Mouse (Mus musculus): Measurements from ENCODE around the gene Pla1a. TPM values are rescaled to one million over a fixed set of nuclear protein-coding genes. Genes with fewer than 3 reads are reported as not detected.

Pla1a gene
- total RNA-seq, 2 experiments from 2014 or later = not detected

GRCm38 (mm10) chr16:38374379-38375140 is 58.4 kb downstream of the Pla1a start:
- peak; percentile 56 for ATAC-seq (replicated peaks; ENCODE audit: low FRiP score, low TSS enrichment, poor library complexity, severe bottlenecking)

DNA sequence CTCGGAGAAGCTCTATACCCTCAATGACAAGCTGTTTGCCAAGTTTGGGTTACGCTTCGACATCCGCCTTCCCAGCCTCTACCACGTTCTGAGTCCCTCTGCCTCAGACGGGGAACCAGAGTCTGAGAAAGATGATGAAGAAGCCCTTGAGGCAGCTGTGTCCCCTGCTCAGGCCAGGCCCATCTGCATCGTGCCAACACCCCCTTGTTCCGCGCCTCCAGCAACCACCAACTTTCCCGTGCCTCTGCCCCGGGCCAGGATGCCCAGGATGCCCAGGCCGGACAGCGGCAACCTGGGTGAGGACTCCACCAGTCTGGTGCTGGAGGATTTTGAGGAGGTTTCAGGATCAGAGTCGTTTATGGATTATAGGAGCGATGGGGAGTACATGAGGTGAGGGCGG is 59.0 kb downstream of the Pla1a start:
- ATAC-seq (replicated peaks; ENCODE audit: low FRiP score, low TSS enrichment, poor library complexity, severe bottlenecking) = no peak

DNA sequence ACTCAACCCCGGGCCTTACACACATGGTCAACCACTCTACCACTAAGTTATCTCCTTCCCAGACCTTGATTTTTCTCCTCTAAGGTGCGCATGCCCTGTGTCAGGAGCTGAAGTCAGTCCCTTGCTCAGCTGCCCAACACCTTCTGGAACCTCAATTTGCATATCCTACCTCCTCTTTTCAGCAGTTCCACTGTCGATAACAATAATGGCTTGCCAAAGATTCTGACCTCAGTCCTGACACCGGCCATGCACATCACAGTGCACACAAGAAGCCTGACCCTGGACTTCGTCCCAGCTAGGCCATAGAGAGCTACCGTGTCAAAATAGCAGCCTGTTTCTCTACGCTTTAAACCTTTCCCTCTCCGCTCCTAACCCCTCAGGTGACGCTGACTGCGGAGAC is 59.5 kb downstream of the Pla1a start:
- no peak for ATAC-seq (replicated peaks; ENCODE audit: low FRiP score, low TSS enrichment, poor library complexity, severe bottlenecking)

DNA sequence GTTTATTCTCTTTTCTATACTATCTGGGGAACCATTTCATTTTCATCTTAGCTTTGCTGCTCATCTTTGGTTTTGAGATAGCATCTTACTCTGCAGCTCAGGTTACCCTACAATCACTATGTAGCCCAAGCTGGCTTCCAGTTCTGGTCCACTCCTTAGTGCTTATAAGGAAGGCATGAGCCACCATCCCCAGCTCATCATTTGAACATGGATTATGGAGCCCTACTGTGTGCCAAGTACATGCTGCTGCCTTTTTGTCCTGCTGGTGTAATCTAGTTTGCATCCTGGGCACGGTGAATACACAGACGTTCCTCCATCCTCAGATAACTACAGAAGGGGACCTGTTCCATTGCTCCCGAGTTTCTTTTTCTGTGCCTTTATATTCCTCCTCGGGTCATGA is 60.1 kb downstream of the Pla1a start:
- no peak for ATAC-seq (replicated peaks; ENCODE audit: low FRiP score, low TSS enrichment, poor library complexity, severe bottlenecking)

GRCm38 (mm10) chr16:38371705-38372296 is 61.1 kb downstream of the Pla1a start:
- ATAC-seq (replicated peaks; ENCODE audit: low FRiP score, low TSS enrichment, poor library complexity, severe bottlenecking) = peak; percentile 89

DNA sequence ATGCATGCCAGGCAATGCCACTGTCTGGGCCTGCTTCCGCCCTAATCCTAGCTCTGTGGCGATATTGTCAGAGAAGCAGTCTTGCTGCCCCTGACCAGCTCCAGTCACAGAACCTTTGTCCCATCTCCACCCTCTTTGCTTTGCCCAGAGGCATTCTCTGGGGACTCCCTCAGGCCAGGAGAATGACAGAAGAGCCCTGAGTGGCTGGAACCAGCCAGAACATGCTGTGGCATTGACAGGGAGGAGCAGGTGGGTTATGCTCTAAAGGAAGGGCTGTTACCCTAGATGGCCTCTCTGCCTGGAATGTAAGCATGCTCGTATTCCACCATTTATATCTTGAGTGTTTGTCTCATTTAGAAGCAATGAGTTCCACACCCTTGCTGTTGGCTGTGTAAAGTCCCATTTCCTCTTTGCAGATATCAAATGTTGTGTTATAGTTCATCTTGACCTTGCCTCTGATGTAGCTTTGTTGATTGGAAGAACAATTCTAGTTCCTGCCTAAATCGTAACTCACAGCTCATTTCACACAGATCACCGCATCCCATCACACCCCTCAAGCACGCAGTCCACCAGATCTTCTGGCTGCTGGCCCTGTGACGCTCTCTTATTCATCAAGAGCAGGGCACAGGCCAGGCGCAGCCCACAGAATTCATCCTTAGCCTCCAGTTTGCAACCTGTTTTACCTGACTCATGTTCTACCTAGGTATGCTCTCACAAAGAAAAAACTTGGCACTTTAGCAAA is 62.1 kb downstream of the Pla1a start:
- no peak for ATAC-seq (replicated peaks; ENCODE audit: low FRiP score, low TSS enrichment, poor library complexity, severe bottlenecking)

GRCm38 (mm10) chr16:38369992-38370484 is 62.9 kb downstream of the Pla1a start:
- no peak for ATAC-seq (replicated peaks; ENCODE audit: low FRiP score, low TSS enrichment, poor library complexity, severe bottlenecking)

DNA sequence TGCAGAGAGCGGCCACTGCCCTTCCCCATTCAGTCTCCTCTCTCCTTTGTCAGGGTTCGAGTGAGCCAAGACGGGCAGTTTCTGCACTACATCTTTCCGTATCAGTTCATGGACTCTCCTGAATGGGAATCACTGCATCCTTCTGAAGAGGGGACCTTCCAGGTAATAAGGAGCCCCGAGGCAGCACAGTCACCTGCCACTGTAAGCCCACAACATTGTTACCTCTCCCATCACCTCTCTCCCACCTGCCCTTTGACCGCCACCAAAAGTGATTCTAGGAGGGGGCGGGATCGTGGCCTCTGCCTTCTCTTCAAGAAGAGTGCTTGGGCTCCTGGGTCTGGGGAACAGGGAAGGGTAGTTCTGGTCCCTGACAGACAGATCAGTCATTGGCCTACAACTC is 63.5 kb downstream of the Pla1a start:
- no peak for ATAC-seq (replicated peaks; ENCODE audit: low FRiP score, low TSS enrichment, poor library complexity, severe bottlenecking)

DNA sequence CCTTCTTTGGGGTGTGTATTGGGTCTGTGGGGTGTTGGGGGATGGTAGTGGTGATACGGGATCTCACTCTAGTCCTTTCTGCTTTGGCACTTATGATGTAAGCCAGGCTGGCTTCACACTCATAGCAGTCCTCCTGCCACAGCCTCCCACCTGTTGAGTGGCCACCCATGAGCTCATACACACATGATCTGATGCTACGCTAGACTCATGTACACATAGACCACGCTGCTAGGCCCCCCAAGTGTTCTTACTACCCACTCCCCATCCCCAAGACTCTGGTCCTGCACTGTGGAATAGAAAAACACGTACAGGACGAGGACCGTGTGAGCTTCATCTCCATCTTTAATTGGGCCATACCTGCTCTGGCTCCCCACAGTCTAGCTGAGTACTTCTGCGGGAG is 63.9 kb downstream of the Pla1a start:
- no peak for ATAC-seq (replicated peaks; ENCODE audit: low FRiP score, low TSS enrichment, poor library complexity, severe bottlenecking)

- ATAC-seq (replicated peaks; ENCODE audit: low FRiP score, low TSS enrichment, poor library complexity, severe bottlenecking) = no peak
Measured at GRCm38 (mm10) chr16:38368336-38368735, 64.6 kb downstream of the Pla1a start.

DNA sequence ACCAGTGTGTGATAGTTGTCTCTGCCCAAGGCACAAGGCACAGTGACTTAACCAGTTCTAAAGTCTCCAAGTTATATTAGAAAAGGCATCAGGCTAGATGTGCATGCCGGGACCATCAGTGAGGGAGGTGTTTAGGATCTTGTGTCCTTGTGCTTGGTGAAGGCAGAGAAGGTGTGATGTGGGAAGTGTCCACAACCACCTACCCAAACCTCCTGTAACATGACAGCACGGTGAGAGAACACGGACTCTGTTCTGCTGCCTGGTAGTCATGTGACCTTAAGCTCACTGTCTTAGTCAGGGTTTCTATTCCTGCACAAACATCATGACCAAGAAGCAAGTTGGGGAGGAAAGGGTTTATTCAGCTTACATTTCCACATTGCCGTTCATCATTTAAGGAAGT is 66.7 kb downstream of the Pla1a start:
- ATAC-seq (replicated peaks; ENCODE audit: low FRiP score, low TSS enrichment, poor library complexity, severe bottlenecking) = no peak

DNA sequence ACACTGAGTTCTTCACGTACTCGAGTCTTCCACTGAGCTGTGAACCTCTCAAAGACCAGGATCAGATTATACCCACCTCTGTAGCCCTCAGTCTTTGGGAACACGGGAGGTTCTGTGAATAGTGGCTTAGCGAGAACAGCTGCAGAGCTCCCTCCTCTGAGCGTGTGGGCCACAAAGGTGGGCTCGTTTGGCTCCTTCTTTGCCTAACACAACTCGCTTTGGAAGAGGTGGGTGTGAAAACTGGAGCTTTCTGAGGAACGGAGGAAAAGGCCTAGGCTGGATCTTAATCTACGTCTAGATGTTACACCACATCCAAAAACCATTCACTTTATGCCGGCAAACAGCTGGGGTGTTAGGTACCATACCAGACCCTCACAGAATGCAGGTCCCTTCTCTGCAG is 67.6 kb downstream of the Pla1a start:
- ATAC-seq (replicated peaks; ENCODE audit: low FRiP score, low TSS enrichment, poor library complexity, severe bottlenecking) = no peak

GRCm38 (mm10) chr16:38363657-38364056 is 69.3 kb downstream of the Pla1a start:
- no peak for ATAC-seq (replicated peaks; ENCODE audit: low FRiP score, low TSS enrichment, poor library complexity, severe bottlenecking)

DNA sequence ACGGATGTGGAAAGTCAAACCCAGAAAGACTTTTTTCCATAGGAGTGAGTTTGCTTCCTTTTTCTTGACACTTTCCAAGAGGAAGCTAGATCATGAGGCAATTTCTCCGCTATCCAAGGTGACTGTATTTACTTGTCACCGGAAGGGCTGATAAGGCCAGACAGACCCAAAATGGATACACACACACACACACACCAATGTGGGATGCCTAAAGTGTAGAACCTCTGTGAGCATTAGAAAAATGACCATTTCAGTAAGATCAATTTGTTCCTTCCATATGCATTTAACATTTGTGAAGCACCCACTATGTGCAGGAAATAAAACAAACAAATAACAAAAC is 69.7 kb downstream of the Pla1a start:
- ATAC-seq (replicated peaks; ENCODE audit: low FRiP score, low TSS enrichment, poor library complexity, severe bottlenecking) = no peak

DNA sequence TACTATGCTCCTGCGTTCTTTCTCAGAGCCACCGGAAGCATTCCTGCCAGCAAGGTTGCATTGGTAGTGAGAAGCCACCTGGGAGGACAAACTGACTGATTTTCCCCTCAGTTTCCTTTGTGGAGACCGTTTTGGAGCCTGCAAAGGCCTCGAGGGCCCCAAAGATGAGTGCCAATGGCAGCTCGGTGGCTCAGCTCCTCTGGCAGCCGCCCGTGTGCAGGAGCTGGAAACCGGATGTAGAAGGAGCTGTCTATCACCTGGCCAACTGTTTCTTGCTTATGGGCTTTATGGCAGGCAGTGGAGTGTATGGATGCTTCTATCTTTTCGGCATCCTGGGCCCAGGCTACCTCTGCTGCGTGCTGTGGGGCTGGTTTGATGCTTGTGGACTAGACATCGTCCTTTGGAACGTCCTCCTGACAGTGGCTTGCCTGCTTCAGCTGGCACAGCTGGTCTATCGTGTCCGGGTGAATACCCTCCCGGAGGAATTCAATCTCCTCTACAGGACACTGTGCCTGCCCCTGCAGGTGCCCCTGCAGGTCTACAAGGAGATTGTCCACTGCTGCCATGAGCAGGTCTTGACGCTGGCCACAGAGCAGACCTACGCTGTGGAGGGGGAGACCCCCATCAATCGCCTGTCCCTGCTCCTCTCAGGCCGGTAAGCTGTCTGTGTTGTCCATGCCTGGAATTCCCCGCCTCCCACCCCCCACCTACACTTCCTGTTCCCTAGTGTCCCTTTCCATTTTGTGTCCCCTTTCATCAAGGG is 70.3 kb downstream of the Pla1a start:
- ATAC-seq (replicated peaks; ENCODE audit: low FRiP score, low TSS enrichment, poor library complexity, severe bottlenecking) = no peak

GRCm38 (mm10) chr16:38361933-38362332 is 71.0 kb downstream of the Pla1a start, which contains the start of gene Popdc2:
Gene Popdc2 (plus strand): TSS chr16:38362209.
- ATAC-seq (replicated peaks; ENCODE audit: low FRiP score, low TSS enrichment, poor library complexity, severe bottlenecking) = no peak

- ATAC-seq (replicated peaks; ENCODE audit: low FRiP score, low TSS enrichment, poor library complexity, severe bottlenecking) = peak; percentile 24; the same call in 1 of the 2 replicates
Measured at GRCm38 (mm10) chr16:38360317-38360716, 72.6 kb downstream of the Pla1a start.

GRCm38 (mm10) chr16:38359857-38360256 is 73.1 kb downstream of the Pla1a start:
- ATAC-seq (replicated peaks; ENCODE audit: low FRiP score, low TSS enrichment, poor library complexity, severe bottlenecking) = peak; percentile 60; the same call in 1 of the 2 replicates

DNA sequence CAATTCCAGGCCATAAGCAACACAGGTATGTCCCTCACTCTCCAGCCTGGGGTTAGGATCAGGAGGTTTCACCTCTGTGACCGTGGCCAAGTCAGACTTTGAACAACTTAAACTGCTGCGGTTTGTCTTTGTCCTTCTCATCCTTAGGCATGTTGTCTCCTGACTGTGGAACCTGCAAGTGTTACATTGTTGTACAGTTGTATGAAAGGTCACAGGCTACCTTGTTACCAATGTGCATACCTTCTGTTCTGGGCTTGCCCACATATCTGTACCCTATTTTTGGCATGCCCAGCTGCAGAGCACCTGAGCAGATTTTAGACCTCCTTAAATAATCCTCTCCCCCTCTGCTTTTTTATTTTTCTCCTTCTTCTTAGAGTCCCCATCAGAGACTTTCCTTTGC is 73.7 kb downstream of the Pla1a start:
- ATAC-seq (replicated peaks; ENCODE audit: low FRiP score, low TSS enrichment, poor library complexity, severe bottlenecking) = no peak

Measured in megakaryocyte-erythroid progenitor cell, adult 5-6 weeks (primary cell).